Mouse (Mus musculus): ENCODE results near the gene Eid2b.
A peak's percentile ranks its signal among the peaks of the same experiment; 100 is the strongest.

The Eid2b gene

DNA sequence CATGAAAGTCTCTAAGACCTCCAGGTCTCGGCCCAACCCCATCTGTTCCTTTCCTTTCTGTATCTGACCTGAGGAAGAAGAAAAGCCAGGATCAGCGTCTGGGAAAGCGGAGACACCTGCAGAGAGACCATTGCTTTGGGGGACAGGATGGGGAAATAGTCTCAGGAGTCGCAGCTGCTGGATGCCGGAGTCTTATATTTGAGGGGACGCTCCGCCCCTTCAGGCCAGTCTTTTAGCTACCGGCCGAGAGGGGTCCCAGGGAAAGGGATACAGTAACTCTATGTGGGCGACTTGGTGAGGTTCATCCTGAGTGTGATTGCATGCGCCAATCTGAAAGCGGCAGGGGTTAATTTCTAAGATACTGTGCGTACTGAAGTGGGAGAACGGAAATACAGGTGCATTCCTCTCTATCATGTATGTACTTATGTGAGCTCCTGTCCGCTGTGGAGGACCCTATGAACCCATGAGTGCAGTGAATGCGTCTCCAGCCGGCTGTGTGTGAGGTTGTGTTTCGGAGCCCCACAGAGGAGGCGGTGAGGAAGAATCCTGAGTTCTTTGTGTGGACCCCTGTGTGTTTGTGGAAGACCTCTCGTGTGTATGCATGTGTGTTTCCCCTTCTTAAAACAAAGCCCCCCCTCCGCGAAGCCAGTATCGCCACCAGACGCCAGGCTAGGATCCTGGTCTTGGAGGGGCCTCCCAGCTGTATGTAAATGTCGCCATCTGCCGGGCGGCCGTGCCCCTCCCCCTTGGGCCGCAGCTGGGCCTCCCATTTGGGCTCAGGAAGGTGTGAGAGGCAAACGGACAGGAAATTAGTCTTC, 24.3 kb downstream of the Eid2b start, which contains the start of gene Dll3:
TSS of gene Dll3 (minus strand) at position 623 of the 818 bp plus-strand sequence.
- peak; percentile 27 to 35 for DNase-seq (ENCODE audit: low spot score in 2 of 2)

DNA sequence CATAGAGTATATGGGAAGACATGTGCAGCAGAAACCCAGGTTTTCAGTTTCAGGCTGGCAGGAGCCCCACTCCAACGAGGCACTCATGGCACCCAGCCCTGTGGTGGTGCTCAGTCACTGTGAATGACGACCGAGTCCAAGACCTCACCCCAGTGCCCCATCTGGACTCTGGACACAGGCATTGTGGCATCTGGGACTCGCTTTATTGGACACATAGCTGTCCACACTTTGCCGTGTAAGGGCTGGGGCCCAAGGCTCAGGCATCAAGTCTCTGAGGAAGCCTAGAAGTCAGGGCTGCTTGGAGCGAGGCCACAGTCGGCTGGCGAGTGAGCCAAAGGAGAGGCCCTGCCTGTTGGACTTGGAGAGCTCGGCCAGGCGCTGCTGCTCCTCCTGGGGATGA, 28.1 kb downstream of the Eid2b start:
- no peak for DNase-seq (ENCODE audit: low spot score in 2 of 2)

GRCm38 (mm10) chr7:28306216-28306615, 28.7 kb downstream of the Eid2b start:
- DNase-seq (ENCODE audit: low spot score in 2 of 2), result no peak

DNA sequence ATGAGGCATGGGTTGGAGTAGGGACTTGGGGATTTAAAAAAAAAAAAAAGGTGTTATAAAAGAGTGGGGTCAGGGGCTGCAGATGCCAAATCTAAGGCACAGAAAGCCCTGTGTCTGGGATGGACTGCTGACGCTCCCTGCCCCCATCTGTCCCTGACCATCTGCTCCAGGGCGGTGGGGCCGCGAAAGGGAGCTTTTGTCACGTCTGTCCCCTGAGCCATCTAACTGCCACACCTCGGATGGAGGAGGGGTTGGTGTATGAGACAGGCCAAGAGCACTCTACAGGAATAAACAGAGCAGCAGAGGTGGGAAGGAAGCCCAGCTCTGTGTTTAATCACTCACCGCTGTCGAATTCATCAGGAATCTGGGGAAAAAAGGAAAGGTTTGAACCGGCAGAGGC, 32.2 kb downstream of the Eid2b start:
- DNase-seq (ENCODE audit: low spot score in 2 of 2), result no peak

DNA sequence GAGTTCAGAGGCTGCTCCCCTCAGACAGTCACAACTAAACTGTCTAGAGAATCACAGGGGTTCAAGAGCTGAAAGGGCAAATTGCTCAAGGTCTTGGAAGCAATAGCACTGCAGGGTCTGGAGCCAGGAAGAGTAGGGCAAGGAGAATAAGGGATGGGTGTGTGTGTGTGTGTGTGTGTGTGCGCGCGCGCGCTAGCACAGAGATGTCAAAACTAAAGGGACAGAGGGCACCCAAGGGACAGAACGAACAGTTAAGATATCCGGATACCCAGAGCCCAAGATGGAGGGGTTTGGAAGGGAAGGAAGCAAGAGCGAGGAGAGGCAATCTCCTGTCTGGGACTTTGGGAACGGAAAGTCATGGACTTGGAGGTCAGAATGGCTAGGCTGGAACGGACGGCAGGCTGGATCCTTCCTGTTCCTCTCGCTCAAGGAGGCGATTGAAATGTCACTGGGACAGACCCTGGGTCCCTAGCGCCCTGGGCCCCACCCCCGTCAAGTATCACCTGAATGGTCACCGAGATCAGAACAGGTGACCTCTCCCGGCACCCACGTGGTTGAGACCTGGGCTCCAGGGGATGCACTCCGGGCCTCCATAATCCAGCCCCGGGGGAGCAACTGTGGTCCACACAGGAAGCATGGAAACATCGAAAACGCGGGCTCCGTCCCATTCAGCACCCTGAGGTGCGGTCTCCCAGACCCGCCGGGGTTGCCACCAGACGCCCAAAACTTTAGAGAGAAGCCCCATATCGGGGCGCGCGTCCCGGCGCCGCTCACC, 33.8 kb downstream of the Eid2b start:
- DNase-seq (ENCODE audit: low spot score in 2 of 2), result peak in 1 of 2 experiments; percentile 5

GRCm38 (mm10) chr7:28311926-28312543, 34.5 kb downstream of the Eid2b start, which contains the start of gene Timm50:
Gene Timm50 (minus strand): TSS chr7:28312072.
- peak; percentile 98 for DNase-seq (ENCODE audit: low spot score in 2 of 2)

DNA sequence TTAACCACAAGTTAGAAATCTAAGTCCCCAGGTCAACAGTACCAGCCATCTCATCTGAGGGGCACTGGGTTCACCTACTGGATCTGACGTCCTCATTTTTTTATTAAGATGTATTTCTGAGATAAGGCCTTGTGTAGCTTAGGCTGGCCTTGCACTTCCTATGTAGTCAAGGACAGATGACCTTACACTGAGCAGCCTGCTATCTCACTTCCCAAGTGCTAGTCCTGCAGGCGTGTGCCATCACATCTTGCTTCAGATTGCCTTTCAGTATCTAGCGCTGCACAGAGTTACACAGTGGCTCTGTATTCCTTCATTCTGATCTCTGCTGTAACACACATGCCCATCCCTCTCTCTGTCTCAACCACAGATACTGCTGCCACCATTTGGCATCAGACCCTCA, 40.5 kb downstream of the Eid2b start:
- no peak for DNase-seq (ENCODE audit: low spot score in 2 of 2)

GRCm38 (mm10) chr7:28318714-28319113, 41.2 kb downstream of the Eid2b start:
- DNase-seq (ENCODE audit: low spot score in 2 of 2), result no peak

GRCm38 (mm10) chr7:28321974-28322720, 44.6 kb downstream of the Eid2b start:
- DNase-seq (ENCODE audit: low spot score in 2 of 2), result no peak

DNA sequence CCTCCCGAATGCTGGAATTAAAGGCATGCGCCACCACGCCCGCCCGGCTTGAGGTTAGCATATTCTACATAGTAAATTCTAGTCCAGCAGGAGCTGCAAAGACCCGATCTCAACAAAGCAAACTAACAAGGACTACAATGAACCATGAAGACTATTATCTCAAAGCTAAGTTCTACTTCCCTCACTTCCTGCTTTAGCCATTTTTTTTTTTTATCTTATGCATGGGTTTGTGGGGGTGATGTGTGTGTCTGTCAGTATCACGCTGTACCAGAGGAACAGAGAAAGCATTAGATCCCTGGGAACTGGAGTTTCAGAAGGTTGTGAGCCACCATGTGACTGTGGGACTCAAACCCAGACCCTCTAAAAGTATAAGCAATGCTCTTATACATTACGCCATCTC, 47.8 kb downstream of the Eid2b start:
- DNase-seq (ENCODE audit: low spot score in 2 of 2), result no peak

DNA sequence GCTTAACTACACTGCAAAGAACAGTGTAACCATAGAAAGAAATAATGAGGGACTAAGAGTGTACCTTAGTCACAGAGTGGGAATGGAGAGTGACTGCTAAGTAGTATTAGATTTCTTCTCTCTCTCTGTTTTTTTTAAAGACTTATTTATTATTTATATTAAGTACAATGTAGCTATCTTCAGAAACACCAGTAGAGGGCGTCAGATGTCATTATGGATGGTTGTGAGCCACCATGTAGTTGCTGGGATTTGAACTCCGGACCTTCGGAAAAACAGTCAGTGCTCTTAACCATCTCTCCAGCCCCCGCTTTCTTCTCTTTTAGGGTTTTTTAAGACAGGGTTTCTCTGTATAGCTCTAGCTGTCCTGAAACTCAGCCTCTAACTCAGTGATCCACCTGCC, 48.9 kb downstream of the Eid2b start:
- no peak for DNase-seq (ENCODE audit: low spot score in 2 of 2)

GRCm38 (mm10) chr7:28328260-28328659, 50.7 kb downstream of the Eid2b start:
- no peak for DNase-seq (ENCODE audit: low spot score in 2 of 2)

Measured in heart, adult 9 months (tissue).